Mouse (Mus musculus) spleen, embryonic (tissue): Measurements from ENCODE around the gene Ptprm.

ENCODE experiments used
- CTCF ChIA-PET: fragments of 350-600 bp; sonication (Branson Sonifier 250); formaldehyde crosslinking; loops from one replicate; lab custom pipeline; 2022; lab: Charles Lee

The Ptprm gene

DNA sequence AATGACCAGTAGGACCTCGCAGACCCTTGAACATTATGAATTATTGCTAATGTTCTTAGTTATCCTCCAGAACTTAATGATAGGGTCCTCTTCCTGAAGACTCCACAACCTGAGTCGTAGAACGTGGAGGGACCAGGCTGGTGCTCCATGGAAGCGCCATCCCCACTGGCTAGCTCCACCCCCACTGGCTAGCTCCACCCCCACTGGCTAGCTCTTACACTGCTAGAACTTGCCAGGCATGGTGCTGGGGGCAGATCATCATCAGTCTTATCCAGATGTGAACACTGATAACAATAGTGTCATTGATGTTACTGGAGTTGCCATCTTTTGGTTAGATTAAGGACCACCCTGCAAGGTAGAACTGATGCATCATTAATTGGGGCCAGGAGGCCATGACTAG, 362.4 kb downstream of the Ptprm start:
- CTCF ChIA-PET, result no interaction called here

DNA sequence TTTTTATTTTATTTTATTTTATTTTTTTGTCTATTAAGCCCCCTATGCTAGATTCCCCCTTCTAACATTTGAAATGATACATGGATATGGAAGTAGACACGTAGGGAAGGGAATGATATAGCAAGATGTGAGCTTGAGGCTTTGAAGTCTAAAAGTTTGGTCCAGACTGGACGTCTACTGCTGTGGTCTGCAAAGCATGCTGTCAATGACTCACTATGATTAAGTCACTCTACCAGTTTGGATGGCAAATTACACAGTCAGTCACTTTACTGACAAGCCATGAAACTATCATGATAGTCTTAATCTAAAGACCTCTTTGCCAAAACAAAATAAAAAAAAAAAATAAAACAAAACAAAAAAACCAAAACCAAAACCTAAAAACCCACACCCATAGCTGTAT, 363.5 kb downstream of the Ptprm start:
- CTCF ChIA-PET, result no interaction called here

GRCm38 (mm10) chr17:66988014-66988413, 366.2 kb downstream of the Ptprm start:
- CTCF ChIA-PET, result no interaction called here

DNA sequence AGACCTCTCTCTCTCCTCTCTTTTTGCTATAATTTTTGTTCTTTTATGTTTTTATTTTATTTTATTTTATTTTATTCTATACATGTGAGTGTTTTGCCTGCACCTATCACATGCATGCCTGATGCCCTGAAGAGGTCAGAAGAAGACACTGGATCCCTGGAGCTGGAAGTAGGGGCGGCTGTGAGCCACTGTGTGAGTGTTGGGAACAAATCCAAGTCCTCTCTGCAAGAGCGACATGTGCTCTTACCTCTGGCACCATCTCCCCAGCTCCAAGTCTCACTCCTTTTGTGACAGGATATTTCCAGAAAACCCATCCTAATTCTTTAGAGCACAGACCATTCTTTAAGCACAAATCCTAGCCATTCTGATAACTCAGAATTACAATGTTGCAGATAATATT, 372.6 kb downstream of the Ptprm start:
- CTCF ChIA-PET, result no interaction called here

GRCm38 (mm10) chr17:66979971-66980370, 374.3 kb downstream of the Ptprm start:
- CTCF ChIA-PET, result no interaction called here

- CTCF ChIA-PET, result no interaction called here
Observed at GRCm38 (mm10) chr17:66976490-66976889, 377.8 kb downstream of the Ptprm start.

- CTCF ChIA-PET, result no interaction called here
Observed at GRCm38 (mm10) chr17:66972976-66973375, 381.3 kb downstream of the Ptprm start.

- CTCF ChIA-PET, result no interaction called here
Observed at GRCm38 (mm10) chr17:66960986-66961385, 393.3 kb downstream of the Ptprm start.

- CTCF ChIA-PET, result no interaction called here
Observed at GRCm38 (mm10) chr17:66960557-66960956, 393.7 kb downstream of the Ptprm start.

GRCm38 (mm10) chr17:66959815-66960214, 394.4 kb downstream of the Ptprm start:
- CTCF ChIA-PET, result no interaction called here

GRCm38 (mm10) chr17:66958766-66959165, 395.5 kb downstream of the Ptprm start:
- CTCF ChIA-PET, result no interaction called here

DNA sequence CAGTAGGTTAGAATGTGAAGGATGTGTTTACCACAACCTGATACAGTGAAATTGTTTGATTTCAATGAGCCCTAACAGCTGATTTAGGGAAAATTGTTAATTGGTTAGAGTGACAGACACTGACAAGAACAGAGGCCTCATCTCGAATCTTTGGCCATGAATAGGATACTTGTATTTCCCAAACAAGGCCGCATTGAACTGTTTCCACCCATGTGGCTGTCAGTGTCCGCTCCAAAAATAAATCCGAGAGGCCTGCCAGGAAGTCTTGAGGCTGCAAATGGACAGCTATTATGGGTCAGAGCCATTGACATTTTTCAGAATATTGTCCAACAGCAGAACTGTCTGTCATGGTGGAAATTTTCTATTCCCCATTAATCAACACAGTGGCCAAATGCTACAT, 409.8 kb downstream of the Ptprm start:
- CTCF ChIA-PET, result no interaction called here

DNA sequence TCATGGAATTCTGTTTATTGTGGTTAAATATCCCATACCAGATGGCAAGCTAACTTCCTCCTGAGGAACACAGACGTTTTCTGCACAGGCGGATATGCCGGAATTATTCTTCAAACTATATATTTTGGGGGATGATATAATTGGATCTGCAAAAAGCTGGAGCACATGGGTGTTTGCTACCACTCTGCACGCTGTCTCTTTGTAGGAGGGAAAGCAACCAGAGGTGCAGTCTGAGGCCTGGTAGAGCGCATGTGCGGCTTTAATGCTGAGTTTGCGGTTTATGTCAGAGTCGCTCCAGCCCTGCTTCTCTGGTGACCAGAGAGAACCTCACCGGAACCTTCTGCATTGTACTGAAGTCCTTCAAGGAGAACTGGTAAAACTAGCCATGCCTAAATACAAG, 410.7 kb downstream of the Ptprm start:
- CTCF ChIA-PET, result no interaction called here

DNA sequence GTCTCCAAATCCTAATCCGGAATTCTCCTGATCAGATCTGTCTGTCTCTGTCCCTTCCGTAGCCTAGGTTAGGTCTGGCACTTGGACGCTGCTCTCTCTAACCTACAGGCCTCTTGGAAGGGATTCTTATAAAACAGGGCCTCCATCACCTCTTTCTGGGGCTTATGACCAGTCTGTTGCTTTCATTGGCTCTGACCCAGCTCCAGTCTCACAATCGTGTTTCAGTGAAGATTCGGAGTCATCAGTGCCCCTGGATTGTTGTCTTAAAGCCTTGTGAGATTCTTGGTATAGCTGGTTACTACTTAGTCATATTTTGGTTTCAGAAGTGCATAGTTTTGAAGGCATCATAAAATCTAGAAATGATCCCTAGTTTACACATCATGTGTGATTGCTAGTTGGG, 428.6 kb downstream of the Ptprm start:
- CTCF ChIA-PET, result no interaction called here

DNA sequence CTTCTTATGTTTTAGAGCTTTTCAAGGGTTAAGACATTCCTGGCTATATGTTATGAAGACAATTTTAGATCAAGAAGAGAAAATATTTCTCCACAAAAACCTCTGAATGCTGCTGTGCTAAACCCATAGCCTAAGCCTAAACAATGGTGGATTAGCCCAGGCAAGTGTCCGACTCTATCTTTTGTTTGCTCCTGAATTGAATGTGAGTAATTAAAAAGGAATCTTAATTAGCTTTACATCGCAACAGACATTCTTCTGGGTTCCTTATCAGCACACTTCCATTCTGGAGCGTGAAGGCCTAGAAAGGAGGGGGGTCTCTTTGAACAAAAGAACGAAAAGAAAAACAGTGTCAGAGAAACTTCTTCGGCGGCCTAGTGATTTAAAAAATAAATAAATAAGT, 439.6 kb downstream of the Ptprm start:
- CTCF ChIA-PET, result no interaction called here

- CTCF ChIA-PET, result no interaction called here
Observed at GRCm38 (mm10) chr17:66912533-66912932, 441.7 kb downstream of the Ptprm start.

DNA sequence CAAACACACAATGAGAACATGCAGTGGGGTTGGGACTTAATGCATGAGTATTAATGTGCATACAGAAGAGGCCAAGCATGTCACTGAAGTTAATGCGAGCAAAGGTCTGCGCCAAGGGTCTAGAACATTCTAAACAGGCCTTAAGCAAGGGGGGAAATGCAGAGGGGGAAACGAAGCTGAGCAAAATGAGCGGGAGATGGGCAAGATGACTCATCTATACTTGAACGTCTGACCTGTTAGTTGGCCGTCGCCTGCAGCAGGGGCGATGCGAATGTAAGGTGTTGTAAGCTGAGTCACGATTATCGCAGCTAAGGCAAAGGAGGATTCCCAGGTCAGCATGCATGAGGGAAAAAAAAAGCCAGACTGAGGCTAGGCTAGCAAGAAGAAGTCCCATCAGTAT, 442.1 kb downstream of the Ptprm start:
- CTCF ChIA-PET, result no interaction called here

GRCm38 (mm10) chr17:66909901-66910300, 444.4 kb downstream of the Ptprm start:
- CTCF ChIA-PET, result no interaction called here

- CTCF ChIA-PET, result no interaction called here
Observed at GRCm38 (mm10) chr17:66908921-66909320, 445.3 kb downstream of the Ptprm start.

GRCm38 (mm10) chr17:66894181-66894580, 460.1 kb downstream of the Ptprm start:
- CTCF ChIA-PET, result no interaction called here

- CTCF ChIA-PET, result no interaction called here
Observed at GRCm38 (mm10) chr17:66891916-66892315, 462.3 kb downstream of the Ptprm start.

- CTCF ChIA-PET, result no interaction called here
Observed at GRCm38 (mm10) chr17:66891067-66891862, 463.0 kb downstream of the Ptprm start.

DNA sequence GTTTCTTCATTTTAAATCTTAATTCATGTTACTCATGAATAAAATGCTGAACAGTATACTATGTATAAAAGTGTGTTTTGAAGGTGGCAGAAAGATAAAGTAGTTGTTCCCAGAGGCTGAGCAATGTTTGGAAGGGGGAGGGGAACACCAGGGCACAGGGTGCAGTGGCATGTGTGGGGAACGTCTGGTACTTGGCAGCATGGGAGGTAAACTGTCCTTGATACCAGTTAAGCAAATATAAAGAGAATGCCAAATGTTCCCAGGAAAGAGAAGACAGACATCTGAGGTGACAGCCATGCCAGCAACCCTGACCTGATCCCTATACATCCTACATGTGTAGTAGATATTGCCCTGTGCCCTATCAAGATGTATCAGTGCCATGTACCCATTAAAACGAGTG, 472.0 kb downstream of the Ptprm start:
- CTCF ChIA-PET, result no interaction called here
